In genomic region chr16:57914506-57914905, GRCm38 (mm10) we compare ENCODE assay signal across 32 mouse cellular contexts.
"Had no signal": no experiment of that assay in that cellular context is flagged by ENCODE, and none has a peak within 500 bp of the region (broad histone marks: within the 10 kb centered on the region; RNA-seq: fewer than 3 reads in every experiment).

No protein-coding gene starts in this region.

- H3K9me3 ChIP-seq: limb, embryonic 10.5 days; limb, embryonic 12.5 days; limb, embryonic 13.5 days; limb, embryonic 15.5 days; liver, embryonic 12.5 days; liver, embryonic 13.5 days; liver, embryonic 15.5 days; lung, embryonic 15.5 days; megakaryocyte, embryonic 14.5 days; midbrain, embryonic 10.5 days; midbrain, embryonic 12.5 days; midbrain, embryonic 13.5 days; midbrain, embryonic 15.5 days had no signal

- H3K36me3 ChIP-seq: limb, embryonic 10.5 days; limb, embryonic 12.5 days; limb, embryonic 13.5 days; limb, embryonic 15.5 days; liver, embryonic 12.5 days; liver, embryonic 13.5 days; liver, embryonic 15.5 days; lung, embryonic 15.5 days; midbrain, embryonic 10.5 days; midbrain, embryonic 12.5 days; midbrain, embryonic 13.5 days; midbrain, embryonic 15.5 days had no signal

- DNase-seq: left cerebral cortex, postnatal 4 days; liver; liver, embryonic 13.5 days; liver, postnatal 0 days; lung, adult 18-20 months; lung, adult 2 months; lung, embryonic 14.5 days; lung, postnatal 10 days; lung, postnatal 14 days; lung, postnatal 36 days; lung, postnatal 4 days; midbrain, embryonic 14.5 days had no signal

- H3K27me3 ChIP-seq: limb, embryonic 12.5 days; limb, embryonic 13.5 days; limb, embryonic 15.5 days; liver, embryonic 12.5 days; liver, embryonic 13.5 days; liver, embryonic 15.5 days; lung, embryonic 15.5 days; megakaryocyte, embryonic 14.5 days; midbrain, embryonic 12.5 days; midbrain, embryonic 13.5 days; midbrain, embryonic 15.5 days had no signal

- H3K4me1 ChIP-seq: limb, embryonic 12.5 days; liver, embryonic 12.5 days; liver, embryonic 13.5 days; liver, embryonic 15.5 days; lung, embryonic 15.5 days; megakaryocyte, embryonic 14.5 days; midbrain, embryonic 12.5 days; midbrain, embryonic 13.5 days; midbrain, embryonic 15.5 days had no signal

- ATAC-seq: liver, embryonic 12.5 days; liver, postnatal 0 days; lung, postnatal 0 days; midbrain, embryonic 13.5 days; midbrain, embryonic 15.5 days; midbrain, embryonic 16.5 days had no signal

- H3K4me3 ChIP-seq: left cerebral cortex, adult 2 months; limb, embryonic 10.5 days; limb, embryonic 12.5 days; limb, embryonic 13.5 days; limb, embryonic 15.5 days; liver, embryonic 12.5 days; liver, embryonic 13.5 days; liver, embryonic 15.5 days; lung, embryonic 15.5 days; megakaryocyte, embryonic 14.5 days; midbrain, embryonic 10.5 days; midbrain, embryonic 12.5 days; midbrain, embryonic 13.5 days; midbrain, embryonic 15.5 days; myocyte had no signal

- H3K9ac ChIP-seq: limb, embryonic 12.5 days; limb, embryonic 13.5 days; limb, embryonic 15.5 days; liver, embryonic 12.5 days; liver, embryonic 13.5 days; liver, embryonic 14.5 days; liver, embryonic 15.5 days; liver, postnatal 0 days; lung, embryonic 14.5 days; lung, embryonic 15.5 days; midbrain, embryonic 12.5 days; midbrain, embryonic 13.5 days; midbrain, embryonic 15.5 days had no signal

- H3K27ac ChIP-seq: left cerebral cortex, adult 2 months; limb, embryonic 10.5 days; limb, embryonic 12.5 days; limb, embryonic 13.5 days; limb, embryonic 15.5 days; liver, embryonic 12.5 days; liver, embryonic 13.5 days; liver, embryonic 14.5 days; liver, embryonic 15.5 days; lung, embryonic 15.5 days; macrophage; midbrain, embryonic 10.5 days; midbrain, embryonic 12.5 days; midbrain, embryonic 13.5 days; midbrain, embryonic 15.5 days had no signal

- H3K4me2 ChIP-seq: limb, embryonic 12.5 days; limb, embryonic 13.5 days; limb, embryonic 15.5 days; liver, embryonic 11.5 days; liver, embryonic 12.5 days; liver, embryonic 13.5 days; liver, embryonic 15.5 days; lung, embryonic 14.5 days; lung, embryonic 15.5 days; midbrain, embryonic 11.5 days; midbrain, embryonic 12.5 days; midbrain, embryonic 13.5 days; midbrain, embryonic 15.5 days had no signal
